Mouse (Mus musculus) limb, embryonic 11.5 days (tissue): Measurements from ENCODE around the gene Cisd2. TPM values are rescaled to one million over a fixed set of nuclear protein-coding genes. Genes with fewer than 3 reads are reported as not detected.
A peak's percentile ranks its signal among the peaks of the same experiment; 100 is the strongest.

Source experiments
- ATAC-seq: fragments of 200-750 bp; cut with Nextera tagmentation; 2 replicates; pipeline ENCODE4 v1.8.0; 2017; ENCODE audit warnings: low read depth; ENCODE audit not compliant: insufficient number of reproducible peaks, low FRiP score, low TSS enrichment
- DNase-seq: peaks from one replicate; pipeline ENCODE4 v3.0.0-alpha.2; 2015; ENCODE audit warnings: low spot score
- H3K27ac ChIP-seq: fragments of 300-500 bp; sonication (generic); replicated peaks from 2 replicates; pipeline ENCODE4 v1.5.1; 2014; ENCODE audit warnings: low read depth, mild to moderate bottlenecking, low read length
- H3K27me3 ChIP-seq: fragments of 300-500 bp; sonication (generic); 2 replicates; pipeline ENCODE4 v1.6.1; 2014; ENCODE audit warnings: mild to moderate bottlenecking, low read length, mixed read lengths; ENCODE audit not compliant: control insufficient read depth, insufficient read depth
- H3K36me3 ChIP-seq: fragments of 300-500 bp; sonication (generic); 2 replicates; pipeline ENCODE4 v1.6.1; 2014; ENCODE audit warnings: mild to moderate bottlenecking, low read length, moderate library complexity, mixed read lengths; ENCODE audit not compliant: control insufficient read depth, insufficient read depth
- H3K4me1 ChIP-seq: fragments of 300-500 bp; sonication (generic); 2 replicates; pipeline ENCODE4 v1.6.1; 2014; ENCODE audit warnings: low read length, mixed read lengths; ENCODE audit not compliant: control insufficient read depth, insufficient read depth
- H3K4me2 ChIP-seq: fragments of 300-500 bp; sonication (generic); 2 replicates; pipeline ENCODE4 v1.6.1; 2014; ENCODE audit warnings: low read depth, mild to moderate bottlenecking, moderate library complexity; ENCODE audit not compliant: severe bottlenecking
- H3K4me3 ChIP-seq: fragments of 300-500 bp; sonication (generic); 2 replicates; pipeline ENCODE4 v1.5.1; 2014; ENCODE audit warnings: low read depth, low read length
- H3K9ac ChIP-seq: fragments of 300-500 bp; sonication (generic); 2 replicates; pipeline ENCODE4 v1.6.1; 2014; ENCODE audit warnings: mild to moderate bottlenecking, low read length
- H3K9me3 ChIP-seq: fragments of 300-500 bp; sonication (generic); 2 replicates; pipeline ENCODE4 v1.6.1; 2016; ENCODE audit warnings: low read length; ENCODE audit not compliant: control insufficient read depth
- WGBS: fragments of 180-500 bp; shearing (Covaris S2); extraction: QIAGEN DNeasy Blood & Tissue Kit; methylation state at CpG from one replicate; pipeline ENCODE4 v1.1.7; 2014; 5-methylcytosine and 5-hydroxymethylcytosine counted together
- polyA plus RNA-seq: library from polyadenylated mRNA; unstranded; fragments of >200 nt; fragmentation: Nextera tagmentation; extraction: Ambion mirVana; gene quantifications from 2 replicates; pipeline ENCODE4 v1.2.1, GENCODE M21; 2014

Gene Cisd2
- polyA plus RNA-seq, 1 experiment from 2014 or later: 64.7 TPM

- H3K4me1 ChIP-seq: peaks cover 4% of the 10 kb centered on the region; the same call in 1 of the 2 replicates
- peak overlapping the region; percentile 67 for H3K4me2 ChIP-seq
- H3K36me3 ChIP-seq: no peaks in the 10 kb centered on the region
- WGBS: 34% methylated on average over 8 of the region's 8 CpGs
- no peak for DNase-seq
- H3K4me3 ChIP-seq: peak overlapping the region; percentile 72
- no peaks in the 10 kb centered on the region for H3K9me3 ChIP-seq
- no peaks in the 10 kb centered on the region for H3K27me3 ChIP-seq
- H3K9ac ChIP-seq: peak overlapping the region; percentile 85
- peak overlapping the region; percentile 83 for H3K27ac ChIP-seq
- no peak for ATAC-seq
These were observed 1.4 kb downstream of the Cisd2 start for GRCm38 (mm10) chr3:135422232-135422855.

- DNase-seq (no peak), ATAC-seq (no peak)
- H3K27ac ChIP-seq: no peak overlapping the region
- no peak overlapping the region for H3K4me2 ChIP-seq
- H3K4me1 ChIP-seq: peaks cover 4% of the 10 kb centered on the region; the same call in 1 of the 2 replicates
- H3K36me3 ChIP-seq: peaks cover 2% of the 10 kb centered on the region; the same call in 1 of the 2 replicates
- no peak overlapping the region for H3K4me3 ChIP-seq
- H3K9me3 ChIP-seq: no peaks in the 10 kb centered on the region
- H3K27me3 ChIP-seq: no peaks in the 10 kb centered on the region
- H3K9ac ChIP-seq: no peak overlapping the region
These were observed 2.5 kb downstream of the Cisd2 start for GRCm38 (mm10) chr3:135421310-135421594.

- H3K4me2 ChIP-seq: no peak overlapping the region
- WGBS: 88% methylated on average over 9 of the region's 9 CpGs
- no peaks in the 10 kb centered on the region for H3K27me3 ChIP-seq
- DNase-seq (no peak), ATAC-seq (no peak)
- no peak overlapping the region for H3K4me3 ChIP-seq
- H3K9me3 ChIP-seq: no peaks in the 10 kb centered on the region
- peaks cover 4% of the 10 kb centered on the region; the same call in 1 of the 2 replicates for H3K4me1 ChIP-seq
- H3K9ac ChIP-seq: no peak overlapping the region
- H3K27ac ChIP-seq: no peak overlapping the region
- peaks cover 2% of the 10 kb centered on the region; the same call in 1 of the 2 replicates for H3K36me3 ChIP-seq
These were observed 3.0 kb downstream of the Cisd2 start for GRCm38 (mm10) chr3:135420542-135421309.

GRCm38 (mm10) chr3:135417799-135418198, 5.9 kb downstream of the Cisd2 start:
- H3K27me3 ChIP-seq: no peaks in the 10 kb centered on the region
- peaks cover 2% of the 10 kb centered on the region; the same call in 1 of the 2 replicates for H3K36me3 ChIP-seq
- no peak overlapping the region for H3K4me2 ChIP-seq
- no peaks in the 10 kb centered on the region for H3K9me3 ChIP-seq
- H3K4me1 ChIP-seq: no peaks in the 10 kb centered on the region
- no peak for ATAC-seq
- no peak overlapping the region for H3K9ac ChIP-seq
- WGBS: 87% methylated on average over 3 of the region's 3 CpGs
- no peak for DNase-seq
- H3K27ac ChIP-seq: no peak overlapping the region
- H3K4me3 ChIP-seq: no peak overlapping the region

GRCm38 (mm10) chr3:135417245-135417644, 6.5 kb downstream of the Cisd2 start:
- Histone ChIP-seq H3K9ac (no peak overlapping the region), H3K9me3 (no peaks in the 10 kb centered on the region), H3K4me1 (no peaks in the 10 kb centered on the region), H3K4me2 (no peak overlapping the region), H3K27me3 (no peaks in the 10 kb centered on the region), H3K27ac (no peak overlapping the region), H3K4me3 (no peak overlapping the region), H3K36me3 (peaks cover 2% of the 10 kb centered on the region; the same call in 1 of the 2 replicates)
- DNase-seq (no peak), ATAC-seq (no peak)
- 86% methylated on average over 3 of the region's 3 CpGs for WGBS

GRCm38 (mm10) chr3:135411824-135412223, 11.9 kb downstream of the Cisd2 start:
- H3K36me3 ChIP-seq: peaks cover 8% of the 10 kb centered on the region; the same call in 1 of the 2 replicates
- 86% methylated on average over 9 of the region's 9 CpGs for WGBS
- H3K9ac ChIP-seq: no peak overlapping the region
- DNase-seq (no peak), ATAC-seq (no peak)
- H3K4me3 ChIP-seq: no peak overlapping the region
- no peak overlapping the region for H3K27ac ChIP-seq
- no peaks in the 10 kb centered on the region for H3K27me3 ChIP-seq
- H3K4me1 ChIP-seq: no peaks in the 10 kb centered on the region
- no peak overlapping the region for H3K4me2 ChIP-seq
- no peaks in the 10 kb centered on the region for H3K9me3 ChIP-seq

GRCm38 (mm10) chr3:135411056-135411455, 12.7 kb downstream of the Cisd2 start:
- Histone ChIP-seq H3K4me3 (no peak overlapping the region), H3K4me2 (no peak overlapping the region), H3K27me3 (no peaks in the 10 kb centered on the region), H3K27ac (no peak overlapping the region), H3K9me3 (no peaks in the 10 kb centered on the region), H3K36me3 (peaks cover 6% of the 10 kb centered on the region; the same call in 1 of the 2 replicates), H3K4me1 (no peaks in the 10 kb centered on the region), H3K9ac (no peak overlapping the region)
- 92% methylated on average over 12 of the region's 12 CpGs for WGBS
- ATAC-seq: no peak
- no peak for DNase-seq

- Histone ChIP-seq H3K9me3 (no peaks in the 10 kb centered on the region), H3K9ac (no peak overlapping the region), H3K4me3 (no peak overlapping the region), H3K27me3 (no peaks in the 10 kb centered on the region), H3K27ac (no peak overlapping the region), H3K36me3 (peaks cover 6% of the 10 kb centered on the region; the same call in 1 of the 2 replicates), H3K4me1 (no peaks in the 10 kb centered on the region), H3K4me2 (no peak overlapping the region)
- no peak for ATAC-seq
- 94% methylated on average over 5 of the region's 5 CpGs for WGBS
- DNase-seq: no peak
These were observed 14.5 kb downstream of the Cisd2 start for GRCm38 (mm10) chr3:135409219-135409618.
